Mouse (Mus musculus) lung, postnatal 0 days (tissue): ENCODE measurements around the gene Ccno. TPM values are rescaled to one million over a fixed set of nuclear protein-coding genes. Genes with fewer than 3 reads are reported as not detected.
A peak's percentile ranks its signal among the peaks of the same experiment; 100 is the strongest.

ENCODE experiments used
- ATAC-seq: fragments of 200-750 bp; cut with Nextera tagmentation; 2 replicates; pipeline ENCODE4 v1.8.0; 2017; ENCODE audit warnings: moderate library complexity
- DNase-seq: peaks from one replicate; pipeline ENCODE4 v3.0.0-alpha.2; 2016; ENCODE audit warnings: low spot score
- H3K27ac ChIP-seq: fragments of 300-500 bp; sonication (generic); 2 replicates; pipeline ENCODE4 v1.5.1; 2014; ENCODE audit warnings: antibody characterized with exemption, mild to moderate bottlenecking, low read length, mixed read lengths
- H3K27me3 ChIP-seq: fragments of 300-500 bp; sonication (generic); replicated peaks from 2 replicates; pipeline ENCODE4 v1.6.1; 2014; ENCODE audit warnings: low read length, mixed read lengths; ENCODE audit not compliant: insufficient read depth
- H3K36me3 ChIP-seq: fragments of 300-500 bp; sonication (generic); 2 replicates; pipeline ENCODE4 v1.6.1; 2014; ENCODE audit warnings: low read length, mixed read lengths; ENCODE audit not compliant: insufficient read depth
- H3K4me1 ChIP-seq: fragments of 300-500 bp; sonication (generic); 2 replicates; pipeline ENCODE4 v1.6.1; 2014; ENCODE audit warnings: antibody characterized with exemption, low read depth, low read length, mixed read lengths; ENCODE audit not compliant: insufficient read depth
- H3K4me2 ChIP-seq: fragments of 300-500 bp; sonication (generic); replicated peaks from 2 replicates; pipeline ENCODE4 v1.6.1; 2014; ENCODE audit warnings: low read depth, mild to moderate bottlenecking, low read length, moderate library complexity, mixed read lengths
- H3K4me3 ChIP-seq: fragments of 300-500 bp; sonication (generic); 2 replicates; pipeline ENCODE4 v1.5.1; 2014; ENCODE audit warnings: low read depth, low read length
- H3K9ac ChIP-seq: fragments of 300-500 bp; sonication (generic); replicated peaks from 2 replicates; pipeline ENCODE4 v1.6.1; 2014; ENCODE audit warnings: low read depth, mild to moderate bottlenecking
- H3K9me3 ChIP-seq: fragments of 300-500 bp; sonication (generic); 2 replicates; pipeline ENCODE4 v1.6.1; 2016; ENCODE audit warnings: low read length, mixed read lengths
- CTCF ChIP-seq: IDR thresholded peaks from 2 replicates; pipeline ENCODE4 v1.5.1; 2016; ENCODE audit warnings: antibody characterized with exemption, mild to moderate bottlenecking
- EP300 ChIP-seq: IDR thresholded peaks from 2 replicates; pipeline ENCODE4 v1.6.1; 2016; ENCODE audit warnings: antibody characterized with exemption, mild to moderate bottlenecking, control low read depth
- WGBS: fragments of 180-500 bp; shearing (Covaris S2); extraction: QIAGEN DNeasy Blood & Tissue Kit; methylation state at CpG from one replicate; pipeline ENCODE4 v1.1.7; 2014; 5-methylcytosine and 5-hydroxymethylcytosine counted together
- polyA plus RNA-seq: library from polyadenylated mRNA; unstranded; fragments of >200 nt; fragmentation: Nextera tagmentation; extraction: Ambion mirVana; gene quantifications from 2 replicates; pipeline ENCODE4 v1.2.1, GENCODE M21; 2015

Gene Ccno
- polyA plus RNA-seq, 1 experiment from 2014 or later = 6.0 TPM

DNA sequence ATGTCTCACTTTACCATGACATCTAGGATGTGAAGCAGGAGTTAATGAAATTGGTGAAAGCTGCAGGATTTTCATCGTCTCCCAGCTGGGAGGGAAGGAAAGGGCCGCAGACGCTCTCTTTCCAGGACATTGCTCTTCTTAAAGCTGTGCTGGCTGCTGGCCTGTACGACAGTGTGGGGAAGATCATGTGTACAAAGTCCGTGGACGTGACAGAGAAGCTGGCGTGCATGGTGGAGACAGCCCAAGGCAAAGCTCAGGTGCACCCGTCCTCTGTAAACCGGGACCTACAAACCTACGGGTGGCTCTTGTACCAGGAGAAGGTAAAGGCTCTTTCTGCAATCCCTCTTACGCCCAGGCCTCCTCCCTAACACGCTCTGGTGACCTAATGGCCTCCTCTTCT lies 23.2 kb upstream of the Ccno start:
- Histone ChIP-seq H3K9me3 (no peaks in the 10 kb centered on the region), H3K27ac (no peak overlapping the region), H3K9ac (no peak overlapping the region), H3K27me3 (no peaks in the 10 kb centered on the region), H3K4me3 (no peak overlapping the region), H3K36me3 (peaks cover 25% of the 10 kb centered on the region; the same call in 1 of the 2 replicates), H3K4me1 (no peaks in the 10 kb centered on the region), H3K4me2 (no peak overlapping the region)
- ATAC-seq = no peak
- no peak for DNase-seq
- TF ChIP-seq CTCF (no peak), EP300 (no peak)
- 90% methylated on average over 12 of the region's 12 CpGs for WGBS

DNA sequence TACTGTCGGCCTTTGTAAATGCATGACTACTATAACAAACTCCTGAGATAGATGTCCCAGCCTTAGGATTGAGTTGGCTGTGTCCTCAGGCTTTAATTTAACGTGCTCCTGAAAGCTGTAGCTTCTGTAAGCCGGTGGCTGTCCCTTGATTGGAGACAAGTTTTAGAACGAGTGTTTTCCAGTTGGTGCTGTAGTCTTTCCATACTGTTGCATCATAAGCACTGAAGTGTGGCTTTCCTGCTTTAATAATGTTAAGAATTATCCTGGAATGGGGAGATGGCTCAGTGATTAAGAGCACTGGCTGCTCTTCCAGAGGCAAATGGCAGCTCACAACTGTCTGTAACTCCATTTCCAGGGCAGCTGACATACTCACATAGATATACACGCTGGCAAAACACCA lies 20.3 kb upstream of the Ccno start:
- no peak overlapping the region for H3K4me2 ChIP-seq
- H3K27me3 ChIP-seq = no peaks in the 10 kb centered on the region
- TF ChIP-seq EP300 (no peak), CTCF (no peak)
- 89% methylated on average over 5 of the region's 5 CpGs for WGBS
- H3K27ac ChIP-seq = no peak overlapping the region
- no peaks in the 10 kb centered on the region for H3K9me3 ChIP-seq
- peaks cover 25% of the 10 kb centered on the region; the same call in 1 of the 2 replicates for H3K36me3 ChIP-seq
- H3K9ac ChIP-seq = no peak overlapping the region
- ATAC-seq = no peak
- no peak overlapping the region for H3K4me3 ChIP-seq
- no peak for DNase-seq
- H3K4me1 ChIP-seq = no peaks in the 10 kb centered on the region

DNA sequence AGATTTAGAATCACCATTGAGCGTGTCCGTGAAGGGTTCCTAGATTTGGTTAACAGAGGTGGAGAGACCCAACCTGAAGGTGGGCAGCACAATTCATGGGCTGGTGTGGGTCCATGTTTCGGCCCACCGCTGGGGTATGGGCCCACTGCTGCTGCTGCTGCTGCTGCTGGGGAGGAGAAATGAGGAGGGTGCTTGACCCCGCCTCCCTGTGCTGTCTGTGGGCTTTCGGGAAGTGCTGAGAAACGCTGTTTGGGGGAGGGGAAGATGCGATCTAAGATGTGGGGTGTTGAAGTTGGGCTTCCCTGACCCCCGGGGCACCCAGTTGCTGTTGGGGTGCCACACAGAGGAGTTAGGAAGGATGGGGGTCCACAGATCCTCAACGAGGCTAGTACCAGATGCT lies 10.9 kb upstream of the Ccno start:
- DNase-seq = no peak
- no peak overlapping the region for H3K9ac ChIP-seq
- no peak overlapping the region for H3K27ac ChIP-seq
- H3K36me3 ChIP-seq = no peaks in the 10 kb centered on the region
- no peak overlapping the region for H3K4me3 ChIP-seq
- no peaks in the 10 kb centered on the region for H3K4me1 ChIP-seq
- no peaks in the 10 kb centered on the region for H3K9me3 ChIP-seq
- no peak for ATAC-seq
- TF ChIP-seq EP300 (no peak), CTCF (no peak)
- no peak overlapping the region for H3K4me2 ChIP-seq
- WGBS = 45% methylated on average over 10 of the region's 10 CpGs
- no peaks in the 10 kb centered on the region for H3K27me3 ChIP-seq

DNA sequence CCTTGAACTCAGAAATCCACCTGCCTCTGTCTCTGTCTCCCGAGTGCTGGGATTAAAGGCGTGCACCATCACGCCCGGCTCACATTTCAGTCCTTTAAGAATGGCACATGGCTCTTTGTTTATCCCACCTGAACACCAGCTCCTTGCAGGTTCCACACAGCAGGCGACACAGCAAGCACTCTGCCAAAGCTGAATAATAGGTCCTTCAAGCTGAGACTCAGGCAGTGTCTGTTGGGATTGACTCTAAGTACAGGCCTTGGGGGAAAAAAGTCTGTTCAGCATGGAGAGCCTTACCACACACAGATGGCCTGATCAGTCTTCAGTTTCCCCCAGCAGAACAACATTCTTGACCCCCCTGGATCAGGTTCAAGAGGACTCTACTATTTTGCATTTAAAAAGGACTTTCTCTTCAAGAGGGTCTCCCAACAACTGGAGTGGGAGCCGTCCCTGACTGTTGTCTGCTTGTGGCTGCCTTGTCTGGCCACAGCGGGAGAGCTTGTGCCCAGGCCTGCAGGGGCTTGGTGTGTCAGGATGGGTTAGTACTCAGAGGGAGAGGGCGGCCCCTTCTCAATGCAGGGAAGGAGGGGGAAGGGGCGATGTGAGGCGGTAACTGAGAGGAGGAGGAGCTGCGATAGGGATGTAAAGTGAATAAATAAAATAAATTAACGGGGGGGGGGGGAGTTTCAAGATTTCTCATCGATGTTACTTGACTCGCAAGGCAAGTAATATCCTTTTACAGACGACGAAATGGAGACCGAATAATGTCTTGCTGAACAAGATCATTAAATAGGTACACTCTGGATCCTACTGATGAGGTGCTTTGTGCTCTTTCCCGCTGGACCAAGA lies 1.8 kb upstream of the Ccno start:
- Histone ChIP-seq H3K27me3 (peaks cover 32% of the 10 kb centered on the region), H3K4me3 (no peak overlapping the region)

DNA sequence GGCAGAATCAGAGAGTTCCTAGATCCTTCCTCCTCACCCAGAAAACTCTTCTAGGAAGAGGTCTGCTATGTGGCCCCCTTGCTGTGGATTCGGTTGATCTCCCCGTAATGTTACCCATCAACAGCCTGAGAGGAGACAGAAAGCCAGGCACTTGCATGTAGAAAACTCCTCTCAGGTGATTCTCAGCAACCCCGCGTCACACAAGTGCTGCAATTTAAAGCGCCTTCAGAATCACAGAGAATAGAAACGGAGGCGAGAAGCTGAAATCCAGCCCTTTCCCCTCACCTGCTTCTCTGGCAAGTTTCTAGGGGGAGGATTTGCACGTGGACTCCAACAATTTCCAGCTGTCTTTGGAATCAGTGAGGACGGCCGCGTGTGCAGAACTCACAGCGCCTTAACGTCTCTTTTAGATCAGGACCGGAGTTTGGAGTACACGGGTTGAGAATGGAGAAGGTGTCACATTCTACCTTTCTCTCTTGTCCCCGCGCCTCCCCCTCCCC lies 1.1 kb upstream of the Ccno start:
- Histone ChIP-seq H3K27me3 (peaks cover 37% of the 10 kb centered on the region), H3K4me2 (peak overlapping the region; percentile 83)

More for the DNA sequence above, 1.8 kb upstream of the Ccno start:
- Histone ChIP-seq H3K36me3 (no peaks in the 10 kb centered on the region), H3K9me3 (no peaks in the 10 kb centered on the region), H3K4me2 (no peak overlapping the region), H3K9ac (no peak overlapping the region), H3K4me1 (peaks cover 26% of the 10 kb centered on the region), H3K27ac (no peak overlapping the region)
- no peak for ATAC-seq
- TF ChIP-seq EP300 (no peak), CTCF (no peak)
- WGBS = 19% methylated on average over 16 of the region's 18 CpGs
- no peak for DNase-seq

DNA sequence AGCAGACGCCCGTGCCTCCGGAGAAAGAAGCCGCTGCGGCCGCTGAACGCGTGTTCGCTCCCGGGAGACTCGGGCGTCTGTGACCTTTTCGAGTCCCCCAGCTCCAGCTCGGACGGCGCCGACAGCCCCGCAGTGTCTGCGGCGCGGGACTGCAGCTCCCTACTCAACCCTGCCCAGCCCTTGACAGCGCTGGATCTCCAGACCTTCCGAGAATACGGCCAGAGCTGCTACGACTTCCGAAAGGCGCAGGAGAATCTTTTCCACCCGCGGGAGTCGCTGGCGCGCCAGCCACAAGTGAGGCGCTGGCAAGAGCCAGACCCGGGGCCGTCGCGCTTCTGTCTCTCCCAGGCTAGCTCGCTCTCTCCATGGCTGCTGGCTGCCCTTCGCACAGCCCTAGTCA lies 389 bp downstream of the Ccno start:
- H3K4me3 ChIP-seq = peak overlapping the region; percentile 42
- H3K9ac ChIP-seq = no peak overlapping the region; the same call in 1 of the 2 replicates
- peaks cover 44% of the 10 kb centered on the region for H3K27me3 ChIP-seq
- DNase-seq (no peak), ATAC-seq (peak; percentile 32)
- H3K9me3 ChIP-seq = no peaks in the 10 kb centered on the region
- H3K27ac ChIP-seq = peak overlapping the region; percentile 54
- WGBS = under 1% methylated on average over 38 of the region's 39 CpGs
- H3K4me2 ChIP-seq = peak overlapping the region; percentile 83
- H3K4me1 ChIP-seq = peaks cover 26% of the 10 kb centered on the region
- TF ChIP-seq CTCF = no peak
- no peak for TF ChIP-seq EP300
- H3K36me3 ChIP-seq = no peaks in the 10 kb centered on the region

More for the DNA sequence above, 1.1 kb upstream of the Ccno start:
- no peaks in the 10 kb centered on the region for H3K36me3 ChIP-seq
- H3K27ac ChIP-seq = no peak overlapping the region
- ATAC-seq (no peak), DNase-seq (no peak)
- WGBS = 2% methylated on average over 17 of the region's 17 CpGs
- TF ChIP-seq CTCF (no peak), EP300 (no peak)
- no peaks in the 10 kb centered on the region for H3K9me3 ChIP-seq
- H3K4me1 ChIP-seq = peaks cover 26% of the 10 kb centered on the region
- H3K9ac ChIP-seq = no peak overlapping the region
- no peak overlapping the region; the same call in 1 of the 2 replicates for H3K4me3 ChIP-seq
